ENCODE assay signal across 8 mouse cellular contexts in genomic region chr7:25680514-25681258, GRCm38 (mm10). TPM values are rescaled to one million over a fixed set of nuclear protein-coding genes. Genes with fewer than 3 reads are reported as not detected.
DNase-seq lines count a peak whose midpoint lies in the region; ATAC-seq and TF ChIP-seq lines count a peak whose summit lies in the region.

Gene B9d2, plus strand, starts transcription at chr7:25680780.

- H3K4me2 ChIP-seq in kidney, embryonic 15.5 days: peak within 1 kb of the TSS; percentile 71

- peaks cover 43% of the 10 kb centered on the region for H3K4me1 ChIP-seq in bone marrow macrophage, adult 2 months (ENCODE audit: control insufficient read depth, insufficient read depth, low read length)
- no peaks in the 10 kb centered on the region for H3K4me1 ChIP-seq in embryonic fibroblast, embryonic 13.5 days (ENCODE audit: control insufficient read depth, insufficient read depth, low read length)
- H3K4me1 ChIP-seq in heart, embryonic 10.5 days: peaks cover 35% of the 10 kb centered on the region
- peaks cover 24% of the 10 kb centered on the region for H3K4me1 ChIP-seq in kidney, embryonic 15.5 days

- H3K36me3 ChIP-seq in heart, embryonic 10.5 days: 0 out of 2 replicates have a peak, but pooled peaks cover 5% of the 10 kb centered on the region
- H3K36me3 ChIP-seq in kidney, embryonic 15.5 days: no peaks in the 10 kb centered on the region

- peak within 1 kb of the TSS; percentile 59 for H3K9ac ChIP-seq in kidney, embryonic 15.5 days

- H3K27ac ChIP-seq in bone marrow macrophage, adult 2 months (ENCODE audit: insufficient read depth, low read depth, low read length): peak within 1 kb of the TSS; percentile 81
- peak within 1 kb of the TSS; percentile 92 for H3K27ac ChIP-seq in embryonic fibroblast, embryonic 13.5 days (ENCODE audit: insufficient read depth, low read length)
- peak within 1 kb of the TSS; percentile 95 for H3K27ac ChIP-seq in heart, embryonic 10.5 days
- peak within 1 kb of the TSS; percentile 96 for H3K27ac ChIP-seq in kidney, embryonic 15.5 days

- ATAC-seq in kidney, embryonic 15.5 days (replicated peaks; ENCODE audit: low FRiP score): peak; percentile 97
- peak; percentile 72 for ATAC-seq in monocyte, adult 5-6 weeks (replicated peaks; ENCODE audit: insufficient number of reproducible peaks, low FRiP score, low TSS enrichment, poor library complexity, severe bottlenecking)

- peak within 1 kb of the TSS; percentile 66 for H3K4me3 ChIP-seq in bone marrow macrophage, adult 2 months (ENCODE audit: insufficient read depth, low read length)
- H3K4me3 ChIP-seq in embryonic fibroblast, embryonic 13.5 days (ENCODE audit: insufficient read depth, low read length): peak within 1 kb of the TSS; percentile 60
- H3K4me3 ChIP-seq in heart, embryonic 10.5 days: peak within 1 kb of the TSS; percentile 79
- peak within 1 kb of the TSS; percentile 82 for H3K4me3 ChIP-seq in kidney, embryonic 15.5 days (replicated peaks)

- WGBS in heart, embryonic 10.5 days: under 1% methylated on average over 46 of the region's 46 CpGs
- under 1% methylated on average over 46 of the region's 46 CpGs for WGBS in kidney, embryonic 15.5 days

- TF ChIP-seq CTCF in bone marrow macrophage, adult 2 months (IDR thresholded peaks at IDR 0.05; ENCODE audit: low read depth, low read length): no peak
- TF ChIP-seq CTCF in embryonic fibroblast, embryonic 13.5 days (IDR thresholded peaks at IDR 0.05; ENCODE audit: borderline replicate concordance, insufficient read depth, low read length): no peak

- DNase-seq in A20 (ENCODE audit: low read depth, low spot score): peak; percentile 100
- DNase-seq in heart, embryonic 10.5 days (ENCODE audit: low spot score): peak; percentile 98
- DNase-seq in liver: peak; percentile 98
- DNase-seq in spleen, postnatal 4 days (ENCODE audit: low spot score in 2 of 2): peak; percentile 99 to 100

- H3K27me3 ChIP-seq in heart, embryonic 10.5 days (ENCODE audit: insufficient read depth, poor library complexity, severe bottlenecking): peaks cover 23% of the 10 kb centered on the region
- peaks cover 23% of the 10 kb centered on the region for H3K27me3 ChIP-seq in kidney, embryonic 15.5 days

- no peak for TF ChIP-seq POLR2A in bone marrow macrophage, adult 2 months (IDR thresholded peaks at IDR 0.05; ENCODE audit: borderline replicate concordance, low read depth, low read length)
- TF ChIP-seq POLR2A in embryonic fibroblast, embryonic 13.5 days (IDR thresholded peaks at IDR 0.05; ENCODE audit: low read depth, low read length): peak; percentile 72

- no peaks in the 10 kb centered on the region for H3K9me3 ChIP-seq in heart, embryonic 10.5 days
- no peaks in the 10 kb centered on the region for H3K9me3 ChIP-seq in kidney, embryonic 15.5 days (replicated peaks)

RNA-seq across cellular contexts. Expression of gene B9d2, which starts in this region (rescaled TPM):
- 18.3 and 19.2 TPM in 2 replicates for polyA plus RNA-seq in bone marrow macrophage, adult 2 months (2012; ENCODE audit: insufficient read depth, insufficient read length, missing spikeins)
- polyA plus RNA-seq in embryonic fibroblast, embryonic 13.5 days (2011; ENCODE audit: insufficient read length, low read depth, missing spikeins): 7.8 and 13.1 TPM in 2 replicates
- 34.2 and 35.8 TPM in 2 replicates for polyA plus RNA-seq in heart, embryonic 10.5 days (2016; fragmentation: Nextera tagmentation; extraction: Ambion mirVana)
- polyA plus RNA-seq in kidney, embryonic 15.5 days (2015; fragmentation: Nextera tagmentation; extraction: Ambion mirVana): 28.4 and 32.3 TPM in 2 replicates
- total RNA-seq in monocyte, adult 5-6 weeks (2017): 29.3 to 50.4 TPM (median 44.2 TPM) in 3 replicates

Comparison
In these comparisons a context has a peak if more than half of its experiments do, and no peak if none do; other contexts are left out.
1. Peak in every context shown above with its lines: DNase-seq, ATAC-seq, H3K4me3 ChIP-seq and H3K27ac ChIP-seq.